Mouse (Mus musculus): ENCODE results near the gene Gm10401. TPM values are rescaled to one million over a fixed set of nuclear protein-coding genes. Genes with fewer than 3 reads are reported as not detected.

Gene Gm10401
- total and polyA plus RNA-seq, 3 experiments, result 1.7 to 10.9 TPM; not detected in 1

DNA sequence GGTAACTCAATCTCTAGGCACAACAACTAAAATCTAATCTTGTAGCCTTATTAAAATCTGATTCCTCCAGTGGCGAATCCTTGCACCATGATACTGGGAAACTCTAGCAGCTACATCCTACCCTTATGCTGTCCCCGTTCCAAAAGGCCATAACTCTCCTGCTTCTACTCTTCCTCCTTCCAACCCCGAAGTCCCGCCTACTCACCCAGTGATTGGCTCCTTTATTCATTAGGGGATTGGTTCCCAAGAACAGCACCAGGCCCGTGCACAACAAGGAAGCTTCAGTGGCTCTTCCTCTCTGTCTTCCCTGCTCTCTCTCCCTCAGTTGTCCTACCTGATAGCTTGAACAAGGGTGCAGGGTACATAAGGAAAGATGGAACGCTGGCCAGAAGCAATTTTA, 47.3 kb downstream of the Gm10401 start:
- dilution Hi-C loops (cut with MboI; ENCODE audit: extremely low pct_ligation_motif_present, extremely low pct_unique_long_range_greater_than_20kb, low sequenced_read_pairs), result no loop called here
- H3K79me2 ChIP-seq (replicated peaks; ENCODE audit: control insufficient read depth, extremely low read depth, insufficient read depth, poor library complexity, severe bottlenecking), result peaks cover 23% of the 10 kb centered on the region
- TF ChIP-seq USF2 (conservative IDR thresholded peaks at IDR 0.05; ENCODE audit: low read depth, low read length) (no peak), EP300 (IDR thresholded peaks at IDR 0.05; ENCODE audit: low read length) (no peak), ETS1 (conservative IDR thresholded peaks at IDR 0.05; ENCODE audit: low read depth, low read length) (no peak), CTCF (conservative IDR thresholded peaks at IDR 0.05 in 1 of 2, IDR thresholded peaks at IDR 0.05 in 1 of 2; ENCODE audit: low read depth in 2 of 2, low read length in 2 of 2) (no peak), JUND (conservative IDR thresholded peaks at IDR 0.05; ENCODE audit: low read depth, low read length) (no peak), MEF2A (IDR thresholded peaks at IDR 0.05; ENCODE audit: borderline replicate concordance, low read depth, low read length) (no peak), ZC3H11A (IDR thresholded peaks at IDR 0.05; ENCODE audit: low read depth, low read length) (no peak)
- H3K4me2 ChIP-seq (ENCODE audit: insufficient read depth, low read depth, poor library complexity, severe bottlenecking), result no peak overlapping the region
- H3K9me3 ChIP-seq (replicated peaks; ENCODE audit: low read length), result no peaks in the 10 kb centered on the region
- H3K9ac ChIP-seq (ENCODE audit: insufficient read depth, low read depth), result no peak overlapping the region
- H3K4me3 ChIP-seq (replicated peaks in 1 of 3; ENCODE audit: low read depth in 2 of 3, low read length in 2 of 3, poor library complexity in 1 of 3), result no peak overlapping the region
- no peak overlapping the region for H3K27ac ChIP-seq (ENCODE audit: insufficient read depth, low read depth)
- H3K36me3 ChIP-seq (replicated peaks in 1 of 2; ENCODE audit: control insufficient read depth in 1 of 2, insufficient read depth in 1 of 2, low read length in 1 of 2), result peaks cover 0 to 29% of the 10 kb centered on the region in 2 experiments
- H3K27me3 ChIP-seq (replicated peaks), result no peaks in the 10 kb centered on the region
- DNase-seq (ENCODE audit: extremely low read depth), result no peak
- in situ Hi-C loops (cut with MboI; ENCODE audit: low pct_ligation_motif_present, low pct_unique_long_range_greater_than_20kb, low sequenced_read_pairs), result no loop called here
- peaks cover 0 to 42% of the 10 kb centered on the region in 2 experiments; a peak in 2 of 4 replicates for H3K4me1 ChIP-seq (ENCODE audit: control insufficient read depth in 1 of 2, insufficient read depth in 2 of 2)

DNA sequence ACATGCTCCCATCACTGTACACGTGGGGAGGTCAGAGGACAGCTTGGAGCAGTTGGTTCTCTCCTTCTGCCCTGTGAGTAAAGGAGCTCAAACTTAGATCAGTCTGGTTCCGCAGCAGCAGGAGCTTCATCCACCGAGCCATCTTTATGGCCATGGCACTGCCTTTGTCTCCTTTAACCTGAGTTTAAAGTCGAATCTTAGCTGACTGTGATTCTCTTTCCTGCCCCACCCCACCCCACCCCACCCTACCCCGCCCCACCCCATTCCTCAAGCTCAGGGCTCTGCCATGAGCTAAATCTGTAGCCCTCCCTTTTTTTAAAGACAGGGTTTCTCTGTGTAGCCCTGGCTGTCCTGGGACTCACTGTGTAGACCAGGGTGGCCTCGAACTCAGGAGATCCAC, 48.4 kb downstream of the Gm10401 start:
- no peaks in the 10 kb centered on the region for H3K27me3 ChIP-seq (replicated peaks)
- no peak overlapping the region for H3K4me2 ChIP-seq (ENCODE audit: insufficient read depth, low read depth, poor library complexity, severe bottlenecking)
- no peaks in the 10 kb centered on the region for H3K9me3 ChIP-seq (replicated peaks; ENCODE audit: low read length)
- dilution Hi-C loops (cut with MboI; ENCODE audit: extremely low pct_ligation_motif_present, extremely low pct_unique_long_range_greater_than_20kb, low sequenced_read_pairs), result no loop called here
- H3K27ac ChIP-seq (ENCODE audit: insufficient read depth, low read depth), result no peak overlapping the region
- in situ Hi-C loops (cut with MboI; ENCODE audit: low pct_ligation_motif_present, low pct_unique_long_range_greater_than_20kb, low sequenced_read_pairs), result no loop called here
- TF ChIP-seq ZC3H11A (IDR thresholded peaks at IDR 0.05; ENCODE audit: low read depth, low read length) (no peak), TBP (conservative IDR thresholded peaks at IDR 0.05; ENCODE audit: low read depth, low read length) (no peak), MYC (IDR thresholded peaks at IDR 0.05; ENCODE audit: low read depth, low read length) (no peak), USF1 (IDR thresholded peaks at IDR 0.05; ENCODE audit: low read depth, low read length) (no peak), IRF4 (IDR thresholded peaks at IDR 0.05; ENCODE audit: low read depth, low read length) (no peak), EP300 (IDR thresholded peaks at IDR 0.05; ENCODE audit: low read length) (no peak), CHD1 (IDR thresholded peaks at IDR 0.05; ENCODE audit: low read depth, low read length) (no peak), JUND (conservative IDR thresholded peaks at IDR 0.05; ENCODE audit: low read depth, low read length) (no peak), SIN3A (IDR thresholded peaks at IDR 0.05; ENCODE audit: low read length) (no peak)
- peaks cover 21% of the 10 kb centered on the region for H3K79me2 ChIP-seq (replicated peaks; ENCODE audit: control insufficient read depth, extremely low read depth, insufficient read depth, poor library complexity, severe bottlenecking)
- peaks cover 3 to 47% of the 10 kb centered on the region in 2 experiments; a peak in 3 of 4 replicates for H3K4me1 ChIP-seq (ENCODE audit: control insufficient read depth in 1 of 2, insufficient read depth in 2 of 2)
- no peak overlapping the region for H3K9ac ChIP-seq (ENCODE audit: insufficient read depth, low read depth)
- H3K36me3 ChIP-seq (replicated peaks in 1 of 2; ENCODE audit: control insufficient read depth in 1 of 2, insufficient read depth in 1 of 2, low read length in 1 of 2), result peaks cover 2 to 33% of the 10 kb centered on the region in 2 experiments
- no peak overlapping the region for H3K4me3 ChIP-seq (replicated peaks in 1 of 3; ENCODE audit: low read depth in 2 of 3, low read length in 2 of 3, poor library complexity in 1 of 3)
- DNase-seq (ENCODE audit: extremely low read depth), result no peak

Other genes starting within 250 kb of the Gm10401 start
- gene 4930519G04Rik, start 244.6 kb downstream of the Gm10401 start, total RNA-seq (2012; rRNA removed), result not detected in 2 replicates
- not detected in 2 replicates for gene 4930519G04Rik, start 244.6 kb downstream of the Gm10401 start, total RNA-seq (2014; rRNA removed)
- gene 4930519G04Rik, start 244.6 kb downstream of the Gm10401 start, polyA plus RNA-seq (2012; ENCODE audit: insufficient read length, low read depth), result not detected in 2 replicates
- 0.04 TPM in 1 of 2 replicates, not detected in the other for gene Gm9936, start 239.6 kb downstream of the Gm10401 start, total RNA-seq (2012; rRNA removed)
- 0.15 and 0.26 TPM in 2 replicates for gene Gm9936, start 239.6 kb downstream of the Gm10401 start, total RNA-seq (2014; rRNA removed)
- gene Gm9936, start 239.6 kb downstream of the Gm10401 start, polyA plus RNA-seq (2012; ENCODE audit: insufficient read length, low read depth), result 0.11 TPM in 1 of 2 replicates, not detected in the other
- gene Oasl2, start 201.4 kb downstream of the Gm10401 start, total RNA-seq (2012; rRNA removed), result not detected in 2 replicates
- gene Oasl2, start 201.4 kb downstream of the Gm10401 start, total RNA-seq (2014; rRNA removed), result not detected in 2 replicates
- 0.31 and 0.38 TPM in 2 replicates for gene Oasl2, start 201.4 kb downstream of the Gm10401 start, polyA plus RNA-seq (2012; ENCODE audit: insufficient read length, low read depth)
- not detected in 2 replicates for gene Oasl1, start 175.1 kb downstream of the Gm10401 start, total RNA-seq (2012; rRNA removed)
- gene Oasl1, start 175.1 kb downstream of the Gm10401 start, total RNA-seq (2014; rRNA removed), result not detected in 2 replicates
- gene Oasl1, start 175.1 kb downstream of the Gm10401 start, polyA plus RNA-seq (2012; ENCODE audit: insufficient read length, low read depth), result 0.37 and 0.46 TPM in 2 replicates
- gene 2210016L21Rik, start 156.1 kb downstream of the Gm10401 start, total RNA-seq (2012; rRNA removed), result 21.6 TPM in 2 replicates
- gene 2210016L21Rik, start 156.1 kb downstream of the Gm10401 start, total RNA-seq (2014; rRNA removed), result 11.0 and 11.5 TPM in 2 replicates
- 32.5 and 49.1 TPM in 2 replicates for gene 2210016L21Rik, start 156.1 kb downstream of the Gm10401 start, polyA plus RNA-seq (2012; ENCODE audit: insufficient read length, low read depth)
- gene Hnf1a, start 127.2 kb downstream of the Gm10401 start, total RNA-seq (2012; rRNA removed), result not detected in 2 replicates
- not detected in 2 replicates for gene Hnf1a, start 127.2 kb downstream of the Gm10401 start, total RNA-seq (2014; rRNA removed)
- not detected in 2 replicates for gene Hnf1a, start 127.2 kb downstream of the Gm10401 start, polyA plus RNA-seq (2012; ENCODE audit: insufficient read length, low read depth)
- 13.6 and 14.3 TPM in 2 replicates for gene Sppl3, start 87.2 kb downstream of the Gm10401 start, total RNA-seq (2012; rRNA removed)
- gene Sppl3, start 87.2 kb downstream of the Gm10401 start, total RNA-seq (2014; rRNA removed), result 12.1 and 14.9 TPM in 2 replicates
- 18.3 and 29.2 TPM in 2 replicates for gene Sppl3, start 87.2 kb downstream of the Gm10401 start, polyA plus RNA-seq (2012; ENCODE audit: insufficient read length, low read depth)
- 49.2 and 57.8 TPM in 2 replicates for gene Acads, start 21.1 kb upstream of the Gm10401 start, total RNA-seq (2012; rRNA removed)
- 43.1 and 46.6 TPM in 2 replicates for gene Acads, start 21.1 kb upstream of the Gm10401 start, total RNA-seq (2014; rRNA removed)
- 37.7 and 43.0 TPM in 2 replicates for gene Acads, start 21.1 kb upstream of the Gm10401 start, polyA plus RNA-seq (2012; ENCODE audit: insufficient read length, low read depth)
- 21.7 and 22.6 TPM in 2 replicates for gene Unc119b, start 36.7 kb upstream of the Gm10401 start, total RNA-seq (2012; rRNA removed)
- 11.9 and 13.3 TPM in 2 replicates for gene Unc119b, start 36.7 kb upstream of the Gm10401 start, total RNA-seq (2014; rRNA removed)
- gene Unc119b, start 36.7 kb upstream of the Gm10401 start, polyA plus RNA-seq (2012; ENCODE audit: insufficient read length, low read depth), result 17.7 and 18.4 TPM in 2 replicates
- 128 and 144 TPM in 2 replicates for gene Mlec, start 59.9 kb upstream of the Gm10401 start, total RNA-seq (2012; rRNA removed)
- 91.6 and 101 TPM in 2 replicates for gene Mlec, start 59.9 kb upstream of the Gm10401 start, total RNA-seq (2014; rRNA removed)
- 143 and 164 TPM in 2 replicates for gene Mlec, start 59.9 kb upstream of the Gm10401 start, polyA plus RNA-seq (2012; ENCODE audit: insufficient read length, low read depth)
- gene Cabp1, start 96.1 kb upstream of the Gm10401 start, total RNA-seq (2012; rRNA removed), result 0.71 and 1.7 TPM in 2 replicates
- 0.38 and 0.59 TPM in 2 replicates for gene Cabp1, start 96.1 kb upstream of the Gm10401 start, total RNA-seq (2014; rRNA removed)
- gene Cabp1, start 96.1 kb upstream of the Gm10401 start, polyA plus RNA-seq (2012; ENCODE audit: insufficient read length, low read depth), result 1.7 and 1.8 TPM in 2 replicates
- gene Pop5, start 137.5 kb upstream of the Gm10401 start, total RNA-seq (2012; rRNA removed), result 236 and 301 TPM in 2 replicates
- gene Pop5, start 137.5 kb upstream of the Gm10401 start, total RNA-seq (2014; rRNA removed), result 156 and 161 TPM in 2 replicates
- gene Pop5, start 137.5 kb upstream of the Gm10401 start, polyA plus RNA-seq (2012; ENCODE audit: insufficient read length, low read depth), result 127 and 163 TPM in 2 replicates
- gene Rnf10, start 174.6 kb upstream of the Gm10401 start, total RNA-seq (2012; rRNA removed), result 63.6 and 68.5 TPM in 2 replicates
- 38.5 and 39.9 TPM in 2 replicates for gene Rnf10, start 174.6 kb upstream of the Gm10401 start, total RNA-seq (2014; rRNA removed)
- 154 and 187 TPM in 2 replicates for gene Rnf10, start 174.6 kb upstream of the Gm10401 start, polyA plus RNA-seq (2012; ENCODE audit: insufficient read length, low read depth)
- gene Coq5, start 181.4 kb upstream of the Gm10401 start, total RNA-seq (2012; rRNA removed), result 46.7 and 46.8 TPM in 2 replicates
- gene Coq5, start 181.4 kb upstream of the Gm10401 start, total RNA-seq (2014; rRNA removed), result 41.9 and 46.7 TPM in 2 replicates
- gene Coq5, start 181.4 kb upstream of the Gm10401 start, polyA plus RNA-seq (2012; ENCODE audit: insufficient read length, low read depth), result 42.3 and 43.9 TPM in 2 replicates
- 312 and 488 TPM in 2 replicates for gene Dynll1, start 202.7 kb upstream of the Gm10401 start, total RNA-seq (2012; rRNA removed)
- gene Dynll1, start 202.7 kb upstream of the Gm10401 start, total RNA-seq (2014; rRNA removed), result 456 and 502 TPM in 2 replicates
- 516 and 646 TPM in 2 replicates for gene Dynll1, start 202.7 kb upstream of the Gm10401 start, polyA plus RNA-seq (2012; ENCODE audit: insufficient read length, low read depth)
- gene Srsf9, start 228.9 kb upstream of the Gm10401 start, total RNA-seq (2012; rRNA removed), result 73.4 and 82.8 TPM in 2 replicates
- 117 and 121 TPM in 2 replicates for gene Srsf9, start 228.9 kb upstream of the Gm10401 start, total RNA-seq (2014; rRNA removed)
- gene Srsf9, start 228.9 kb upstream of the Gm10401 start, polyA plus RNA-seq (2012; ENCODE audit: insufficient read length, low read depth), result 112 and 130 TPM in 2 replicates
- 6.2 and 7.3 TPM in 2 replicates for gene Gatc, start 242.9 kb upstream of the Gm10401 start, total RNA-seq (2012; rRNA removed)
- gene Gatc, start 242.9 kb upstream of the Gm10401 start, total RNA-seq (2014; rRNA removed), result 11.7 and 14.4 TPM in 2 replicates
- 27.0 and 34.0 TPM in 2 replicates for gene Gatc, start 242.9 kb upstream of the Gm10401 start, polyA plus RNA-seq (2012; ENCODE audit: insufficient read length, low read depth)
- 33.7 and 36.9 TPM in 2 replicates for gene Triap1, start 242.9 kb upstream of the Gm10401 start, total RNA-seq (2012; rRNA removed)
- 31.4 and 31.8 TPM in 2 replicates for gene Triap1, start 242.9 kb upstream of the Gm10401 start, total RNA-seq (2014; rRNA removed)
- 36.1 and 38.2 TPM in 2 replicates for gene Triap1, start 242.9 kb upstream of the Gm10401 start, polyA plus RNA-seq (2012; ENCODE audit: insufficient read length, low read depth)